Mouse (Mus musculus): ENCODE data around the gene Rnf38.

DNA sequence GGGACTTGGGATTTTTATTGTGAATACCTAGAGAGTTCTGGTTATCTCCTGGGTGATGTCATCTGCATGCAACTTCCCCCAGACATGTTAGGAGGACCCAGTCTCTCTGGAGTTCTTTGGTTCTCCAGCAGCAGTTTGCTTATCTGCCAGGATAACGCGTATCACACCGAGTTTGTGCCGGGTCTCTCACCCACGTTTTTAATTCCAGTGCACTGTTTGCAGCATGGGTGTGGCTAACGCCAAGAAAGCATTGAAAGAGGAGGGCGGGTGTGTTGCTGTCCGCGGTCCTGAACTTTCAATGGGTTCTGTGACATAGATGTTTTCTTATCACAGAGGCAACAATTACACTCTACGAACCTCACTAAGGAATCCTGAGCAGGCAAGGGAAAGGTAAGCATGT is 26.7 kb upstream of the Rnf38 start:
- TF ChIP-seq POLR2A (IDR thresholded peaks at IDR 0.05; ENCODE audit: borderline replicate concordance, extremely low read depth, low read depth, low read length): no peak
- TF ChIP-seq CTCF (IDR thresholded peaks at IDR 0.05; ENCODE audit: insufficient read depth, low read length): no peak
